Mouse (Mus musculus): ENCODE results near the gene B230307C23Rik.
"Not testable (repeated sequence)": the region's sequence is repeated elsewhere in the genome, so short reads cannot be mapped to it uniquely, and the experiment has no call there.

The B230307C23Rik gene

GRCm38 (mm10) chr16:97995849-97996615 is 1.1 kb upstream of the B230307C23Rik start:
- in situ Hi-C loops (cut with MboI, MseI) = loop anchor here (5.0 to 10.0 kb wide), 2 partner anchors 34 to 141 kb away; partner anchors contain the start of genes C2cd2, Prdm15 and Zbtb21

GRCm38 (mm10) chr16:97997383-97997731 is 242 bp downstream of the B230307C23Rik start:
- in situ Hi-C loops (cut with MboI, MseI) = loop anchor here (5.0 to 10.0 kb wide), 2 partner anchors 35 to 143 kb away; partner anchors contain the start of genes C2cd2, Prdm15 and Zbtb21

- in situ Hi-C loops (cut with MboI, MseI) = no loop called here
Observed at GRCm38 (mm10) chr16:98022081-98022480, 25.0 kb downstream of the B230307C23Rik start.

- in situ Hi-C loops (cut with MboI, MseI) = no loop called here
Observed at GRCm38 (mm10) chr16:98022657-98023345, 25.7 kb downstream of the B230307C23Rik start.

GRCm38 (mm10) chr16:98026186-98026585 is 29.1 kb downstream of the B230307C23Rik start:
- in situ Hi-C loops (cut with MboI, MseI) = not testable (repeated sequence)

GRCm38 (mm10) chr16:98034971-98035370 is 37.9 kb downstream of the B230307C23Rik start:
- in situ Hi-C loops (cut with MboI, MseI) = not testable (repeated sequence)

GRCm38 (mm10) chr16:98041676-98042075 is 44.6 kb downstream of the B230307C23Rik start:
- in situ Hi-C loops (cut with MboI, MseI) = loop anchor here (5.0 kb wide), 1 partner anchor 41 kb away; the partner anchor contains the start of gene A630089N07Rik

- in situ Hi-C loops (cut with MboI, MseI) = not testable (repeated sequence)
Observed at GRCm38 (mm10) chr16:98079382-98079781, 82.3 kb downstream of the B230307C23Rik start.

GRCm38 (mm10) chr16:98081140-98081539 is 84.0 kb downstream of the B230307C23Rik start:
- in situ Hi-C loops (cut with MboI, MseI) = loop anchor here (5.0 kb wide), 1 partner anchor 39 kb away; no protein-coding TSS in a partner anchor
